Mouse (Mus musculus) liver, embryonic 12.5 days (tissue): ENCODE data around the gene Sash1. TPM values are rescaled to one million over a fixed set of nuclear protein-coding genes. Genes with fewer than 3 reads are reported as not detected.

Experiments used
- ATAC-seq: fragments of 200-750 bp; cut with Nextera tagmentation; 2 replicates; pipeline ENCODE4 v1.8.0; 2017; ENCODE audit warnings: moderate number of reproducible peaks, mild to moderate bottlenecking, moderate library complexity
- H3K27ac ChIP-seq: fragments of 300-500 bp; sonication (generic); 2 replicates; pipeline ENCODE4 v1.5.1; 2016; ENCODE audit warnings: mild to moderate bottlenecking
- H3K27me3 ChIP-seq: fragments of 300-500 bp; sonication (generic); replicated peaks from 2 replicates; pipeline ENCODE4 v1.6.1; 2016; ENCODE audit warnings: mild to moderate bottlenecking, moderate library complexity
- H3K36me3 ChIP-seq: fragments of 300-500 bp; sonication (generic); 2 replicates; pipeline ENCODE4 v1.6.1; 2016; ENCODE audit warnings: mild to moderate bottlenecking, moderate library complexity
- H3K4me1 ChIP-seq: fragments of 300-500 bp; sonication (generic); 2 replicates; pipeline ENCODE4 v1.6.1; 2016
- H3K4me2 ChIP-seq: fragments of 300-500 bp; sonication (generic); 2 replicates; pipeline ENCODE4 v1.6.1; 2016; ENCODE audit warnings: mild to moderate bottlenecking, moderate library complexity
- H3K4me3 ChIP-seq: fragments of 300-500 bp; sonication (generic); 2 replicates; pipeline ENCODE4 v1.5.1; 2016; ENCODE audit warnings: mild to moderate bottlenecking, moderate library complexity
- H3K9ac ChIP-seq: fragments of 300-500 bp; sonication (generic); 2 replicates; pipeline ENCODE4 v1.6.1; 2016; ENCODE audit warnings: mild to moderate bottlenecking, moderate library complexity
- H3K9me3 ChIP-seq: fragments of 300-500 bp; sonication (generic); replicated peaks from 2 replicates; pipeline ENCODE4 v1.6.1; 2016; ENCODE audit warnings: mild to moderate bottlenecking, moderate library complexity
- WGBS: fragments of 180-500 bp; shearing (Covaris S2); methylation state at CpG from one replicate; pipeline ENCODE4 v1.1.7; 2016; ENCODE audit not compliant: insufficient replicate concordance; 5-methylcytosine and 5-hydroxymethylcytosine counted together
- polyA plus RNA-seq: library from polyadenylated mRNA; unstranded; fragments of >200 nt; fragmentation: Nextera tagmentation; extraction: Ambion mirVana; gene quantifications from 2 replicates; pipeline ENCODE4 v1.2.1, GENCODE M21; 2016

Gene Sash1
- polyA plus RNA-seq, 1 experiment from 2014 or later, result 1.2 TPM

DNA sequence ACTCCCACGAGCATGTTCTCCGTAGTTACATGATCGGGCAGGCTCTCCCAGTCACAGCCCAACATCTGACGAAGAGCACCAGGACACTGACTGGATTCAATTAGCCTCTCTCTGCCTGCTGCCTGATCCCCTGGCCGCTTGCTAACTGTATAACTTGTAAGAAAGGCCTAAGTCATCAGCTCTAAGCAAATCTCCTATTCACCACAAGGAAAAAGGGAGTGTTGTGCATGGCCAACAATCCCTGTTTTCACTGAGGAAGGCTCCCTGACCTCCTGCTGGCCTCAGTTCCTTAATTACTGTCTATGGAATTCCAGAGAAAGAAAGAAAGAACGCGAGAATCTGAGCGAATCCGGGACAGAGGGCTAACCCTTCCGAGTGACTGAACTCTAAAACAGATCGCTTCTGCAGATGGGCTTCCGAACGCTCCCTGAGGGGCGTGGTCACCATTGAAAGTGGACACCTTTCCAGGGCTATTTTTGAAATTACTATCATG, 123.6 kb downstream of the Sash1 start:
- H3K4me2 ChIP-seq, result no peak overlapping the region
- H3K4me3 ChIP-seq, result no peak overlapping the region
- H3K9me3 ChIP-seq, result no peaks in the 10 kb centered on the region
- H3K27ac ChIP-seq, result 0 out of 2 replicates have a peak overlapping the region, but pooled peaks have one; percentile 25
- WGBS, result 70% methylated on average over 14 of the region's 14 CpGs
- no peaks in the 10 kb centered on the region for H3K27me3 ChIP-seq
- ATAC-seq, result no peak
- H3K9ac ChIP-seq, result no peak overlapping the region
- H3K4me1 ChIP-seq, result peaks cover 9% of the 10 kb centered on the region; the same call in 1 of the 2 replicates
- no peaks in the 10 kb centered on the region for H3K36me3 ChIP-seq

DNA sequence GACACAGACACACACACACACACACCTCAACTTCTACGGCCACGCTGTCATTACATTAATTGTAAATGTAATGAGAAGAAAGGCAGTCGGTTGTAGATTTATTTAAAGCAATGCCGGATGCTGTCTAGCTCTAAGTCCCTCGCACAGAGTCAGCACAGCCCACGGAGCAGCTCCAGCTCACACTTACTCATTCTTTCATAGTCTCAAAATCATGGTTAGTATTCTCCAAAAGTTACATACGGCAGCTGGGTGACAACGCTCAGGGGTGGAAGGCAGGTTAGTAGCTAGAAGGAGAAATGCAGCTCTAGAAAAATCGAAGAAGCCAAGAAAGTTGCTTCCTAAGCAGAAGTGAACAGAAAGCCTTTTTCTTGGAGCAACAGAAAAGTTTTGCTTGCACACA, 124.2 kb downstream of the Sash1 start:
- Histone ChIP-seq H3K27me3 (no peaks in the 10 kb centered on the region), H3K9ac (no peak overlapping the region), H3K27ac (no peak overlapping the region), H3K4me2 (no peak overlapping the region), H3K4me3 (no peak overlapping the region), H3K4me1 (peaks cover 9% of the 10 kb centered on the region; the same call in 1 of the 2 replicates), H3K9me3 (no peaks in the 10 kb centered on the region), H3K36me3 (no peaks in the 10 kb centered on the region)
- 72% methylated on average over 9 of the region's 9 CpGs for WGBS
- no peak for ATAC-seq

DNA sequence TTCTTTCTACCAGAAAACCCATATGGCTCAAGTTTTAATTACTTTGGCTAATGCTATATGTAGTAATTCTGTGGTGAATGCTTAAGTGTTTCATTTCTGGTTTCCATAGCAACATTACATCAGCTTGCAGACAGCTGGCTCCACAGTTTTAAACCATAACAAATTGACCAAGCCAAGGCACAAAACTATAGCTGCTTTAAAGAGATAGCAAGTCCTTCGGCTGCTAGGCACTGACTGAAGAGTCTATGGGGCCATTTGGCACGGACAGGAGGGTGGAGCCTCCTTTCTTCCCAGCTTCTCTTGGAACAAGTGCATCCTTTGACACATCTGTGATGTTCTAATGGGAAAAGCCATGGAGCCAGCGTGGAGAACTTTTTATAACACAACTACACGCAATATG, 125.3 kb downstream of the Sash1 start:
- Histone ChIP-seq H3K9ac (no peak overlapping the region), H3K9me3 (no peaks in the 10 kb centered on the region), H3K4me2 (no peak overlapping the region), H3K4me3 (no peak overlapping the region), H3K27ac (no peak overlapping the region), H3K36me3 (no peaks in the 10 kb centered on the region), H3K4me1 (peaks cover 9% of the 10 kb centered on the region; the same call in 1 of the 2 replicates), H3K27me3 (no peaks in the 10 kb centered on the region)
- no peak for ATAC-seq
- WGBS, result 51% methylated on average over 4 of the region's 4 CpGs

GRCm38 (mm10) chr10:8759228-8759627, 126.6 kb downstream of the Sash1 start:
- peaks cover 9% of the 10 kb centered on the region; the same call in 1 of the 2 replicates for H3K4me1 ChIP-seq
- H3K27me3 ChIP-seq, result no peaks in the 10 kb centered on the region
- H3K4me3 ChIP-seq, result no peak overlapping the region
- 14% methylated on average over 7 of the region's 7 CpGs for WGBS
- no peaks in the 10 kb centered on the region for H3K9me3 ChIP-seq
- H3K9ac ChIP-seq, result no peak overlapping the region
- no peak for ATAC-seq
- no peaks in the 10 kb centered on the region for H3K36me3 ChIP-seq
- no peak overlapping the region for H3K4me2 ChIP-seq
- no peak overlapping the region for H3K27ac ChIP-seq

- Histone ChIP-seq H3K36me3 (no peaks in the 10 kb centered on the region), H3K4me3 (no peak overlapping the region), H3K27me3 (no peaks in the 10 kb centered on the region), H3K9ac (no peak overlapping the region), H3K4me1 (peaks cover 5% of the 10 kb centered on the region; the same call in 1 of the 2 replicates), H3K9me3 (no peaks in the 10 kb centered on the region), H3K27ac (no peak overlapping the region), H3K4me2 (no peak overlapping the region)
- 67% methylated on average over 21 of the region's 21 CpGs for WGBS
- ATAC-seq, result no peak
These were observed 128.4 kb downstream of the Sash1 start for GRCm38 (mm10) chr10:8757429-8757931.

DNA sequence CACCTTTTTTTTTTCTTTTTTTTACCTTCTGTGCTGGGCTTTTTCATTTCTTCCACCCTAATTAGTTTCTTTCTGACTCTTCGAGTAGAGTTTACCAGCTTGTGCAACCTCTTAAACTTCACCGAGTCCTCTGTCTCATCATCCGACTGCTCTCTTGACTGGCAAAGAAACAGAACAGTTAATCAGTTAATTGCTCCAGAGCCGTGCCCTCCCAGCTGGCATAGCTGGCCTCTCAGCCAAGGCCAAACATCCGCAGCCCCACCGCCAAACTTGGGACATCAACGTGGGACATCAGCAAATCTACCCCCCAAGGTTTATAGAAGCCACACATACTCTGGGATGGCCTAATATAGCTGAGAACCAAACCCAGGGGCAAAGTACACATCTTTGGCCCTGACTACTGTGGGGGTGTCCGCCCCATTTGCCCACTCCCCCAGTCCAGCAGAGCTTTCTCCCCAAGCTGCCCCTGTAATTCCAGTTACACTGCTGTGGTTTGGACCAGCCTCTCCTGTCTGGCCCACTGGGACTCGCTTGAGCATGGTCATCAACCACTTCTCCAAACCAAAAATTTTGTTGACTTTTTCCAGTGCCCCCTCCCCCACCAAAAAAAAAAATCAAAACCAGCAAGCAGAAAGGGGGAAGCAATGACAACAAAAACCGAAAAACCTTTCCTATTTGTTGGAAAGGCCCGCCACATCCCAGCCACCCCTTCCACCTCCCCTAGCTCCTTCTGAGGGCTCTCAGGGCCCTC, 129.1 kb downstream of the Sash1 start:
- Histone ChIP-seq H3K27ac (no peak overlapping the region), H3K4me1 (peaks cover 5% of the 10 kb centered on the region; the same call in 1 of the 2 replicates), H3K36me3 (no peaks in the 10 kb centered on the region), H3K9ac (no peak overlapping the region), H3K4me3 (no peak overlapping the region), H3K27me3 (no peaks in the 10 kb centered on the region), H3K4me2 (no peak overlapping the region), H3K9me3 (no peaks in the 10 kb centered on the region)
- 70% methylated on average over 11 of the region's 11 CpGs for WGBS
- no peak for ATAC-seq

DNA sequence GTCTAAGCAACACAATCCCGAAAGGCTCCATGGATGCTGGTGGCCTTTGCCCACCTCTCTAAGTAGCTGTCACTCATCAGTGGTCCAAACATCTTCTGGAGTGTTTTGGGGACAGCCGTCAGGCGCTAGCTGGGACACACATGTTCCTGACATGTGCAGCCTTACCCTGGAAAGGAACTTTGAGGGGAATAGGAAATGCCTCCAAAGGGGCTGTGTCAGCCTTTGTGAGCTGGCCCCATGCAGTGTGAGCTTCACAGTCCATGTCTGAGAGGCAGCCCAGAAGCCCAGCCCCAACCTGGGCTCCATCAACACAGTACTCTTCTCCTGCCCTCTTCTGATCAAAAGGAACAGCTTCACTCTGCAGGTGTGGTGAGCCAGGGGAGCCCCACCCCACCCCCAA, 132.5 kb downstream of the Sash1 start:
- Histone ChIP-seq H3K9ac (no peak overlapping the region), H3K27ac (no peak overlapping the region), H3K9me3 (no peaks in the 10 kb centered on the region), H3K36me3 (0 out of 2 replicates have a peak, but pooled peaks cover 4% of the 10 kb centered on the region), H3K27me3 (no peaks in the 10 kb centered on the region), H3K4me1 (no peaks in the 10 kb centered on the region), H3K4me3 (no peak overlapping the region), H3K4me2 (no peak overlapping the region)
- WGBS, result 75% methylated on average over 3 of the region's 3 CpGs
- no peak for ATAC-seq

DNA sequence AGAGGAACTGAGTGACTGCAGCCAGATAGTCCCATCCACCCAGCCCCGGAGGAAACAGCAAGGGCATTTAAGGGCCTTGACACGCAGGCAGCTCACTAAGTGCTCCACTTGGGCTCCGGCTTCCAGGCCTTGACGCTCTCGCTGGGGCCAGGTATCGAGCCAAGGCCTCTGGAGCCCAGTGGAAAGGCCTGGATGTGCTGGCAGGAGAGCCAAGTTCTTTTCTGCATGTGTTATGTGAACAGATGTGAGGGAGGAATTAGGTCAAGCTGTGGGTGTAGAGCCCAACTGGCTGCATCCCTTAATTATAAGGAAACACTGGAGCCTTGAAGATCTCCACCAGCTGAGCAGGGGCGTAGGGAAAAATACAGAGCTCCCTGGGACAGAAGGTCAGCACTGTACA, 133.4 kb downstream of the Sash1 start:
- H3K4me2 ChIP-seq, result no peak overlapping the region
- 83% methylated on average over 7 of the region's 7 CpGs for WGBS
- H3K27me3 ChIP-seq, result no peaks in the 10 kb centered on the region
- no peak for ATAC-seq
- no peak overlapping the region for H3K27ac ChIP-seq
- H3K9me3 ChIP-seq, result no peaks in the 10 kb centered on the region
- no peaks in the 10 kb centered on the region for H3K4me1 ChIP-seq
- H3K36me3 ChIP-seq, result 0 out of 2 replicates have a peak, but pooled peaks cover 4% of the 10 kb centered on the region
- no peak overlapping the region for H3K4me3 ChIP-seq
- H3K9ac ChIP-seq, result no peak overlapping the region

DNA sequence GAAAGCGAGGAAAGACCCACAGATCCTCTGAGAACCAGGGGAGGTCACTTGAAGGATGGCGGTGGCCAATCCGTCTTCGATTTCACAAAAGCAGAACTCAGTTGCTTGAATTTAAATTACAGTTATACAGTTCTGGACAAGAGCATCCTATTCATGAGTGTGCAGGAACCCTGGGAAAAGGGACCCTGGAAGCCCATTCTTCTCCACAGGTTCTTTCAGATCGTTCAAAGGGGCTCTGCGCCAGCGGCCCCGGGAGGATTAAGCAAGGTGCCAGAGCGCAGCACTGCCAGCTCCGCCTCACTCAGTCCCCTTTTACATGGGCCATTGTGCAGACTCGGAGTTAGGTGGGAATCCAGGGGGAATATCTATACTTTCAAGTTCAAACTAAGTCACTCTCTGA, 136.3 kb downstream of the Sash1 start:
- no peak overlapping the region for H3K9ac ChIP-seq
- H3K27me3 ChIP-seq, result no peaks in the 10 kb centered on the region
- no peak overlapping the region for H3K4me2 ChIP-seq
- 0 out of 2 replicates have a peak, but pooled peaks cover 4% of the 10 kb centered on the region for H3K36me3 ChIP-seq
- H3K4me1 ChIP-seq, result no peaks in the 10 kb centered on the region
- WGBS, result 87% methylated on average over 11 of the region's 11 CpGs
- no peaks in the 10 kb centered on the region for H3K9me3 ChIP-seq
- H3K4me3 ChIP-seq, result no peak overlapping the region
- H3K27ac ChIP-seq, result no peak overlapping the region
- no peak for ATAC-seq

DNA sequence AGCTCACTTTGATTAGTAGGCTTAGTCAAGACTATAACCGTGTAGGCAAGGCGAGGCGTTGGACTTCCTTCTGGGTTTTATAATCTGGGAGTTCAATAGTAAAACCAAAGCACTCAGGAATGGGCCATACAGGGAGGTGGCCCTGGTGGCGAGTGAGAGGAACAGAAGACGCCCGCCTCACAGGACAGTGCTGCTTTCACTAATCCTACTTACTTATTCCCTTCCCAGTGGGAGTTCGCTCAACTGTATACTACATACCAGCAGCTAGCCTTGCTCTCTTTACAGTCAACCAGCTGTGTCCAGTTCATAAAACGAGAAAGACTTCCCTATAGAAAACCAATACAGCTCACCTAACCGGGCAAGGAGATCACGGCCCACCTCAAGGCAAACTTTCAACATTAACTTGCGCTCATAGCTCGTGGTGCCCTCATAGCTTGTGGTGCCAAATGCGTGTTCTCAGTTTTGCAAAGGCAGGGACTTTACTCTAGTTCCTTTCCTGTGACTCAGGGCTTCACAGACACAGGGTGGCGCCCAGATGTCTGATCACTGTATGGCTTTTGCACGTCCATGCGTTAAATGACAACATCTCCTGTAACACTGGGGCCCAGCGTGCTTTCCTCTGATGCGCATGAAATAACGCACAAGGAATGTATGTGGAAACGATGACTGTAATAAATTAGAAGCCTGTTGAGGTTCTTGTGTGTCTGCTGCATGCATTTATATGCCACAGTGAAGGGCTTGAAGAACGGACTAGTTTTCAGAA, 138.2 kb downstream of the Sash1 start:
- ATAC-seq, result no peak
- Histone ChIP-seq H3K27me3 (no peaks in the 10 kb centered on the region), H3K4me2 (no peak overlapping the region), H3K9ac (no peak overlapping the region), H3K27ac (no peak overlapping the region), H3K4me3 (no peak overlapping the region), H3K4me1 (no peaks in the 10 kb centered on the region), H3K9me3 (no peaks in the 10 kb centered on the region), H3K36me3 (0 out of 2 replicates have a peak, but pooled peaks cover 4% of the 10 kb centered on the region)
- WGBS, result 79% methylated on average over 21 of the region's 21 CpGs

DNA sequence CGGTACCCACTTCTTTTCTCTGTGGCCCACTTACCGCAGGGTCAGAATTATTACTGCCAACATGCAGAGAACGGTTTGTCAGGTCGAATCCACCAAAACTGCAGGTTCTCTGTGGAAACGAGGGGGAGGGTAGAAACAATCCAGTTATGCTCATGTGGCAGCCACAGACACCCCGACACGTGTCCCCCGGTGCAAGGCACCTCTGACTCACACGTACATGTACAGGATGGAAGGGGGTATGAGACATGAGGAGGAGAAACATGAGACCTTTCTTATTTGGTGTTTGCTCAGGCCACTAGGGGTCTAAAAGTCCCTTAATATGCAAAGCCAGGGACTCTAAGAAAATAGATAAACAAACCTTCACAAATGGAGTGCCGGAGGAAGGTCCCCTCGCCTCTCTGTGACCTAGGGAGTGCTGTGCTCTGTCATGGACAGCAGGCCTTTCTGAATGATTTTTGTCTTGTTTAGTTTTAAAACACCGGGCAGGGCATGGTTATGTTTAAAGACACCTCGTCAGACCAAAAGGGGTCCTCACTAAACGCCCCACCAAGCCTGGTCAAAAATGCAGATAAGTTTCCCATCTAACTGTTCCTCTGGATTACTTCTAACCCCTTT, 139.7 kb downstream of the Sash1 start:
- no peak overlapping the region for H3K9ac ChIP-seq
- H3K4me1 ChIP-seq, result peaks cover 8% of the 10 kb centered on the region
- 0 out of 2 replicates have a peak, but pooled peaks cover 5% of the 10 kb centered on the region for H3K36me3 ChIP-seq
- ATAC-seq, result no peak
- no peak overlapping the region for H3K4me2 ChIP-seq
- H3K4me3 ChIP-seq, result no peak overlapping the region
- 76% methylated on average over 14 of the region's 14 CpGs for whole genome bisulfite sequencing
- H3K27me3 ChIP-seq, result no peaks in the 10 kb centered on the region
- no peak overlapping the region for H3K27ac ChIP-seq
- H3K9me3 ChIP-seq, result no peaks in the 10 kb centered on the region
